Mouse (Mus musculus) stomach, embryonic 14.5 days (tissue): Measurements from ENCODE around the gene Fam50b. TPM values are rescaled to one million over a fixed set of nuclear protein-coding genes. Genes with fewer than 3 reads are reported as not detected.
A peak's percentile ranks its signal among the peaks of the same experiment; 100 is the strongest.

ENCODE experiments used
- ATAC-seq: fragments of 200-750 bp; cut with Nextera tagmentation; 2 replicates; pipeline ENCODE4 v1.8.0; 2017; ENCODE audit warnings: low read depth, moderate TSS enrichment; ENCODE audit not compliant: insufficient number of reproducible peaks, insufficient read depth, low FRiP score
- H3K27ac ChIP-seq: fragments of 300-500 bp; sonication (generic); 2 replicates; pipeline ENCODE4 v1.5.1; 2014; ENCODE audit warnings: mild to moderate bottlenecking, low read length, moderate library complexity, mixed read lengths
- H3K27me3 ChIP-seq: fragments of 300-500 bp; sonication (generic); 2 replicates; pipeline ENCODE4 v1.6.1; 2014; ENCODE audit warnings: low read length, control low read depth, mixed read lengths; ENCODE audit not compliant: control insufficient read depth, insufficient read depth
- H3K36me3 ChIP-seq: fragments of 300-500 bp; sonication (generic); 2 replicates; pipeline ENCODE4 v1.6.1; 2014; ENCODE audit warnings: mild to moderate bottlenecking, control low read depth, low read length, moderate library complexity, mixed read lengths; ENCODE audit not compliant: control insufficient read depth, insufficient read depth
- H3K4me1 ChIP-seq: fragments of 300-500 bp; sonication (generic); 2 replicates; pipeline ENCODE4 v1.6.1; 2014; ENCODE audit warnings: low read length, control low read depth, mixed read lengths; ENCODE audit not compliant: control insufficient read depth, insufficient read depth
- H3K4me2 ChIP-seq: fragments of 300-500 bp; sonication (generic); replicated peaks from 2 replicates; pipeline ENCODE4 v1.6.1; 2014; ENCODE audit warnings: low read depth, low read length, control low read depth
- H3K4me3 ChIP-seq: fragments of 300-500 bp; sonication (generic); 2 replicates; pipeline ENCODE4 v1.5.1; 2014; ENCODE audit warnings: low read depth, low read length, control low read depth
- H3K9ac ChIP-seq: fragments of 300-500 bp; sonication (generic); replicated peaks from 2 replicates; pipeline ENCODE4 v1.6.1; 2014; ENCODE audit warnings: low read depth, mild to moderate bottlenecking, control low read depth, low read length, moderate library complexity, mixed read lengths
- H3K9me3 ChIP-seq: fragments of 300-500 bp; sonication (generic); 2 replicates; pipeline ENCODE4 v1.6.1; 2016; ENCODE audit warnings: low read depth, low read length, control low read depth; ENCODE audit not compliant: control insufficient read depth
- WGBS: fragments of 180-500 bp; shearing (Covaris S2); extraction: QIAGEN DNeasy Blood & Tissue Kit; methylation state at CpG from one replicate; pipeline ENCODE4 v1.1.7; 2014; 5-methylcytosine and 5-hydroxymethylcytosine counted together
- polyA plus RNA-seq: library from polyadenylated mRNA; unstranded; fragments of >200 nt; fragmentation: Nextera tagmentation; extraction: Ambion mirVana; gene quantifications from 2 replicates; pipeline ENCODE4 v1.2.1, GENCODE M21; 2014

Fam50b gene
- polyA plus RNA-seq, 1 experiment from 2014 or later: not detected

DNA sequence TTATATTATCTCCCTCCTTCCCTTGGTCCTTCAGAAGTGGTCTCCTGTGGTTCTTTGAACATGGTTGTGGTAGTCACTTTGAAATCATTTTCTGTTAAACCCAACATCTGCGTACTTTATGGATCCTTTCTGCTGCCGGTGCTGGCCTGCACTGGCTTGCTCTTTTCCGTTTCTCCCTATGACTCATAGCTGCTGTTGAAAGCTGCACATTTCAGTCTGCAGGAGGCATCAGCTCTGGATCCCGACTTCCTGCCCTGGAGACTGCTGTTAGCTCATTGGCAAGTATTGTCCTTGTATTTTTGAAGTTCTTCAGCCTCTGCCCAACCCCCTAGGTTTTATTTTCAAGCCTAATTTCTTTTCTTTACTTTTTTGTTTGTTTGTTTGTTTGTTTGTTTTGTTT, 31.9 kb downstream of the Fam50b start:
- no peak overlapping the region for H3K9ac ChIP-seq
- ATAC-seq: no peak
- H3K4me2 ChIP-seq: no peak overlapping the region

DNA sequence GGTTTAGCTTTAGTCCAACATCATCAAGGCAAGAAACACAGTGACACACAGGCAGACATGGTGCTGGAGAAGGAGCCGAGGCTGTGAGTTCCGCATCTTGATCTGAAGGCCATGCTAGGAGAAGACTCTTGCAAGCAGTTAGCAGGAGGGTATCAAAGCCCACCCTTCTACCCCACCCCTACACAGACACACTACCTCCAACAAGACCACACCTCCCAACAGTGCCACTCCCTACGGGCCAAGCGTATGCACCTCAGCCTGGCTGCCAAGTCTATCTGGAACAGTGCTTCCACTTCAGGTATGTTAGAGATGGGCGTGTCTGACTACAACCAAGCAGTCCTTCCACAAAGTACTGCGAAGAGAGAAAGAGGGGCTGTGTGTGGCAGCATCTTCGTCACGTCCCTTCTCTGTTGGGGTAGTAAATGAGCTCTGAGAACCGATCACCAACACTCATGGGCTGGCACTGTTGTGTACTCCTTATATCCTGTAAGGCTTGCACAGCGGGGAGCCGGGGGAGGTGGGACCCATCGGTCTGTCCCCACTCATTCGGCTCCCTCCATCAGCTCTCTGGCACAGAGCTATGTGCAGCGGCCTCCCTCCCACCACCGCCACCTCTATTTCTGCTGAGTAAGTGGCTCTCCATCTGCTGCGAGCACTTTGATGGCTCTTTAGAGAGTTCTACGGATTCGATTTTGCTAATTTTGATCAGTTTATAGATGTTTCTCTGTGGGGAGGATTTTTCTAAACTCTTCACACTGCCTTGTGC, 33.1 kb downstream of the Fam50b start:
- no peak overlapping the region for H3K4me3 ChIP-seq
- no peaks in the 10 kb centered on the region for H3K9me3 ChIP-seq
- H3K36me3 ChIP-seq: no peaks in the 10 kb centered on the region
- ATAC-seq: no peak
- WGBS: 83% methylated on average over 18 of the region's 18 CpGs
- no peak overlapping the region for H3K27ac ChIP-seq
- H3K27me3 ChIP-seq: no peaks in the 10 kb centered on the region
- no peak overlapping the region for H3K4me2 ChIP-seq
- no peaks in the 10 kb centered on the region for H3K4me1 ChIP-seq
- no peak overlapping the region for H3K9ac ChIP-seq

More for the DNA sequence above, 31.9 kb downstream of the Fam50b start:
- Histone ChIP-seq H3K4me1 (no peaks in the 10 kb centered on the region), H3K36me3 (no peaks in the 10 kb centered on the region), H3K27me3 (no peaks in the 10 kb centered on the region), H3K9me3 (no peaks in the 10 kb centered on the region), H3K27ac (no peak overlapping the region), H3K4me3 (no peak overlapping the region)
- 55% methylated on average over 4 of the region's 4 CpGs for WGBS

DNA sequence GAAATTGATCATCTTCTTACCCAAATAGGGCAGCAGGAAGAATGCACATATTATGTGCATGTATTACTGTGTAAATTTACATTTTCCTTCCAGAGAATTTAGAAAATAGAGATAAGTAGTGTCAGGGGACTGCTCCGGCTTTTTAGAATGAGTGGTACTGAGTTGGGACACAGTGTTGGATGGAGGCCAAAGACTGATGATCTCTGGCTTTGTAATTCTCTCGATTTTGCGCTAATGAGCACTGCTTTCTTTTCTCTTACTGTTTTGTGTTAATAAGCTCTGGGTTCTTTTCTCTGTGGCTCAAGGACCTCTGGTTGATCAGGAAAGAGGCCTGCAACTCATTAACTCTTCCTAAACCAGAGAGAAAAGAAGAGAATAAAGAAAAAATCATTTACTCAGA, 42.1 kb downstream of the Fam50b start:
- H3K4me3 ChIP-seq: no peak overlapping the region
- no peaks in the 10 kb centered on the region for H3K9me3 ChIP-seq
- no peaks in the 10 kb centered on the region for H3K4me1 ChIP-seq
- no peak overlapping the region for H3K9ac ChIP-seq
- no peak overlapping the region for H3K27ac ChIP-seq
- H3K27me3 ChIP-seq: no peaks in the 10 kb centered on the region
- no peak for ATAC-seq
- WGBS: 74% methylated on average over 3 of the region's 3 CpGs
- H3K36me3 ChIP-seq: no peaks in the 10 kb centered on the region
- no peak overlapping the region for H3K4me2 ChIP-seq

DNA sequence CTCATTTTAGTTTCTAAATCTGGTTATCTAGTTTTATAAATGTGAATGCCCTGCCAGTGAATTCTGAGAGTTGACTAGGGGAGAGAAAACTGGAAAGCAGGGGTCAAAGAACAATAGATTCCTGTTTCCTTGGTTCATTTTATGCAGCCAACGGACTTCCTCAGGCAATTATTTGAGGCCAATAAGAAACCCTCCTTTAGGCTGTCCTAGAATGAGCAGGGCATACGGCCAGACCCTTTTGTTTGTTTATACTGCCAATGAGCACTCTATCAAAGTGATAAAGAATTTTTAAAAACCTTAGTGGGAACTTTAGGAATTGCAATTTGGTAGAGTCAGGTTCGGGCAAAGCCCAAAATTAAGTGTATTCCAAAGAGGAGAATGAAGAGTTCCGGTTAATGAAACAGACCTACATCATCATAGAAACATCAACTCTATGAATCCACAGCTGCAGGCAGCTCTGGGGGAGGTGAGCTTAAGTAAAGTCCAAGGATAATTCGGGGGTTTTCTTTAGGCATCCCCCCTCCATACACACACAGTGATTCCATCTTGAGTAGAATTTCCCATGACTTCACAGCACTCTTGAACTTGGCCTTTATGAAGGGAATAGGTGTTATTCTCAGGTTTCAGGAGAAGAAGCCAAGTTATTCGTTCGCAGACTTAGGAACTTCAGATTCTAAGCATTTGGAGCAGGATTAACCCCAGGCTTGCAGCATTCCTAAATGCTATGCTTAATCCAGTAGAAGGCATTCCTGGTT, 46.4 kb downstream of the Fam50b start:
- Histone ChIP-seq H3K36me3 (no peaks in the 10 kb centered on the region), H3K27me3 (no peaks in the 10 kb centered on the region), H3K9me3 (no peaks in the 10 kb centered on the region), H3K4me3 (no peak overlapping the region), H3K9ac (no peak overlapping the region), H3K4me2 (no peak overlapping the region), H3K4me1 (no peaks in the 10 kb centered on the region), H3K27ac (peak overlapping the region; percentile 48; the same call in 1 of the 2 replicates)
- no peak for ATAC-seq
- 35% methylated on average over 7 of the region's 7 CpGs for WGBS

DNA sequence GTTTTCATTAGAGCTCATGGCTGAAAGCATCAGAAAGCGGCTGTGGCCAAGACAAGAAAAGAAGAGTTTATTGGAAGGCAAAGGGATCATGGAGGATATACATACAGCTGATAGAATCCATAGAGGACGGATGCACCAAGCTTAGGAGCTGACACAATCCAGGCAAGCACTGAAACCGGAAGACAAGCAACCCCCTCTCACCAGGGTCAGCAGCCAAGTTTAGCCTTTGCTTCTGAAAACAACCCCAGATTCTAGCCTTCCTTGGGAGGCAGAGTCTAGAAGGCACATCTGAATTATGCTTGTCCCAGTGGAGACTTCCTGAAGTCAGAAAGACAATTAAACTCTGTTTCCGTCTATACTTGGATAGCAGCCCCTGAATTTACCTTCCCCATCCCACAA, 47.0 kb downstream of the Fam50b start:
- Histone ChIP-seq H3K4me3 (no peak overlapping the region), H3K36me3 (no peaks in the 10 kb centered on the region), H3K27ac (peak overlapping the region; percentile 48; the same call in 1 of the 2 replicates), H3K4me1 (no peaks in the 10 kb centered on the region), H3K9me3 (no peaks in the 10 kb centered on the region), H3K4me2 (no peak overlapping the region), H3K27me3 (no peaks in the 10 kb centered on the region), H3K9ac (no peak overlapping the region)
- peak; percentile 49; the same call in 1 of the 2 replicates for ATAC-seq
- 54% methylated on average over 4 of the region's 4 CpGs for WGBS

DNA sequence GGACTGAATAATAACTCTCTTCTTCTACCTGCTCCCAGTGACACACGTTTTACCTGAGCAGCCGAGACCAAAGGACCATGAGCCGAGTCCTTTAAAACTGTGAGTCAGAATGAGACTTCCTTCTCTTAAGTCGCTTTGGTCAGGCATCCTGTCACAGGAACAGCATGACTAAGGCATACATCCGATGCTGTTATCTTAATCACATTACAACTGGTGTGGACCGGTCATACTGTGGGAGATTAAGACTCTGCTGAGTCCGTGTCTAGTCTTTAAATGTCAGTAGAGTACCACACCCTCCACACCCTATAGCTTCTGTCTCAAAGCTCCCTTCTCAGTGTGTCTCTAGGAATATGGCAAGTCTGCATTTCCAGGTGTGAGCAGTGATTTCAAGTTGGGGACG, 50.2 kb downstream of the Fam50b start:
- H3K9me3 ChIP-seq: no peaks in the 10 kb centered on the region
- H3K27me3 ChIP-seq: no peaks in the 10 kb centered on the region
- no peak overlapping the region for H3K4me2 ChIP-seq
- no peak overlapping the region for H3K9ac ChIP-seq
- H3K36me3 ChIP-seq: no peaks in the 10 kb centered on the region
- no peak overlapping the region for H3K4me3 ChIP-seq
- 75% methylated on average over 8 of the region's 8 CpGs for WGBS
- H3K4me1 ChIP-seq: no peaks in the 10 kb centered on the region; the same call in 1 of the 2 replicates
- ATAC-seq: no peak
- H3K27ac ChIP-seq: no peak overlapping the region

DNA sequence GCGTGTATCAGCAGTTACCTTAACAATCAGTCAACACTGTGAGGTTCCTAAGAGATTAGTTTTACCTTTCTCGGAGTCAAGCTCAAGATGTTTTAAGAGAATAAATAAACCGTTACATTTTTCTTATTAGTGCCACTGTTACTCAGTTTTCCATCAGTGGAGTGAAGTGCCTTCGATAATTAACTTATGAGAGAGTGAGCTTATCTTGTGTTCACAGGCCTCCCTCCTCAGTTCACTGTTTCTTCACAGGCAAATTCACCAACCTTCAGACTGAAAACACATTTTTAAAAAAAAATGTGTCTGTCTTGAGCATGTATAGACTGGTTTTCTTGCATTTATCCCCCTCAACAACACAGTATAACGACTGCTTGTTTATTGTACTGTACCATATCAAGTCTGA, 52.0 kb downstream of the Fam50b start:
- no peak overlapping the region for H3K4me2 ChIP-seq
- WGBS: 83% methylated on average over 5 of the region's 5 CpGs
- no peak overlapping the region for H3K27ac ChIP-seq
- H3K9me3 ChIP-seq: no peaks in the 10 kb centered on the region
- no peak overlapping the region for H3K9ac ChIP-seq
- H3K27me3 ChIP-seq: no peaks in the 10 kb centered on the region
- no peak overlapping the region for H3K4me3 ChIP-seq
- no peaks in the 10 kb centered on the region for H3K36me3 ChIP-seq
- no peak for ATAC-seq
- no peaks in the 10 kb centered on the region; the same call in 1 of the 2 replicates for H3K4me1 ChIP-seq

DNA sequence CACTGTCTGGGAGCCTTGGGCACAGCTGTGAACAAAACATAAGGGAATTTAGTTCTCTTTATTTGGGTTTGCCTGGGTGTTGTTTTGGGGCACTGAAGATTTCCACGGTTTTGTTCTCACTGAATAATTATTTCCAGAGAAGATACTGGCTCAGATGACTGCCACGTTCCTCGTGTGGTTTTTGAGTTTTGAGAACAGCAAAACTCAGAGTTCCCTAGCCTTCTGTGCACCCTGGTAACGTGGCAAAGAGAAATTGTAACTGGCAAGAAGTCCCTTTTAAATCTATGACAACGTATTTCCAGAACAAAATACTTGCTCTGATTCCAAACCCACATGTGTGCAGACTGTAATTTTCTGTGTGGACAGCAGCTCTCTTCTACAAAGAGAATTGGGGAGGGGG, 52.9 kb downstream of the Fam50b start:
- H3K9ac ChIP-seq: no peak overlapping the region
- 69% methylated on average over 5 of the region's 5 CpGs for WGBS
- H3K4me3 ChIP-seq: no peak overlapping the region
- H3K4me1 ChIP-seq: no peaks in the 10 kb centered on the region; the same call in 1 of the 2 replicates
- no peaks in the 10 kb centered on the region for H3K27me3 ChIP-seq
- H3K36me3 ChIP-seq: no peaks in the 10 kb centered on the region
- ATAC-seq: no peak
- no peaks in the 10 kb centered on the region for H3K9me3 ChIP-seq
- no peak overlapping the region for H3K27ac ChIP-seq
- H3K4me2 ChIP-seq: no peak overlapping the region
